Mouse (Mus musculus) retina, postnatal 7 days (tissue): ENCODE data around the gene Map7d1.
A peak's percentile ranks its signal among the peaks of the same experiment; 100 is the strongest.

ENCODE experiments used
- DNase-seq: peaks from one replicate; pipeline ENCODE4 v3.0.0-alpha.2; 2012; ENCODE audit warnings: low read depth, low spot score

Map7d1 gene

DNA sequence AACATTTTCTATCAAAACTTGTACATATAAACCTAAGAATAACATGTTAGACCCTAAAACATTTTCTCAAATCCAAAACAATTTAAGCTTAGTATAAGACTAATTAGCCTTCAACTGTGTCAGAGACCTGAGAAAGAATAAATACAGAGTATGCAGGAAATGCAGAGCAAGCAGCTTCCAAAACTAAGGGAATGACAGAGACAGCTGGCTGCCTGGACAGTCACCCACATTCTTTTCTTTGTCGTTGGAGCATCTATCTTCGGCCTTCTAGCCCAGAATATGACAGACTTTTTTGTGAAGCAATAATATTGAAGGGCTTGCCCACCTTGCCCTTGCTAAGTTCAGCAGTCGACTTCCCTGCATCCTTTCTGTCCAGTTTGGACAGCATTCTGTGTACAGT, 13.1 kb upstream of the Map7d1 start:
- no peak for DNase-seq

DNA sequence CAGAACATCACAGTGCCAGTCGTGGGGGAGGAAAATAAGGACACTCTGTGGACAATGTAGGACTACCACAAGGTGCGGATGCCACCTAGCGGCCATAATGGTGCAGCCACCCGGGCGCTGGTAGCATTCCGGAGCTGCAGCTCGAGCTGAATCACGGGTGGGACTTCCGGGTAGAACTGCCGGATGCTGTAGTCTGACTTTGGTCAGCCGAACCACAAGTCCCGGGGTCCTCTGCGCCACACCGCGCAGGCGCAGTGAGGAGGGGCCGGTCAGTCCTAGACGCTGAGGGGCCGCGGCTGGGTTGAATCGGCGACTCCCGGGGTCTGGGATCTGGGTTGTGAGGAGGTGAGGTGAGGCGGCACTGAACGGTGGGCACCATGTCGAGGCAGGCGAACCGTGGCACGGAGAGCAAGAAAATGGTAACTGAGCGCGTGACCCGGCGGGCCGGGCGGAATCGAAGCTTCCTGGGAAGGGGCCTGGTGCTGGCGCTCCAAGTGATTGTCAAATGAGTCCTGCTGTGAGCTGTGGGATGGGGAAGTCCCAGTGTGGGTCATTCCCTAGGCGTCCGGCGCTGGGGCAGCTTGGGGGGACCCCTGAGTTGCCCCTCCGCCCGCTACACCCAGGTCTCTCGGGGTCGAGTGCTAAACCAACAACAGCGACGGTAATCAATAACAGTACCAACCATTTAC, 6.1 kb upstream of the Map7d1 start, which contains the start of gene Trappc3:
Gene Trappc3, plus strand, starts transcription at position 207 of the 689 bp plus-strand sequence.
- DNase-seq, result peak; percentile 96

DNA sequence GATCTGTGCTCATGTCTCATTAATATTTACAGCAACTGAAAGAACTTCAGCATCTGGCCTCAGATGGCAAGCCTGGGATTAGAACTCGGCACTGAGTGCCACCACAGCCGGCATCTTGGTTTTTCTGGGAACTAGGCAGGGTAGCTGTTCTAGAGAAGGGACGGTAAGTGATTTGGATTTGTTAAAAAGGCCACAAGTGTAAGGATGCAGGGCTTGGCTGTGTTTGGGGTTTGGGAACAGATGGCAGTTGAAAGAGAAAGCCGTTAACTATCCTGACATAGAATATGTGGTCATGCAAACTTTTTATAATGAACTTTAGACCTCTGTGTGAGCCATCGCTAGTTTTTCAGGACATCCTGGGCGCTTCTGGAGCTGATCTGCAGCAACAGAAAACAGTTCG, 5.5 kb upstream of the Map7d1 start:
- no peak for DNase-seq

DNA sequence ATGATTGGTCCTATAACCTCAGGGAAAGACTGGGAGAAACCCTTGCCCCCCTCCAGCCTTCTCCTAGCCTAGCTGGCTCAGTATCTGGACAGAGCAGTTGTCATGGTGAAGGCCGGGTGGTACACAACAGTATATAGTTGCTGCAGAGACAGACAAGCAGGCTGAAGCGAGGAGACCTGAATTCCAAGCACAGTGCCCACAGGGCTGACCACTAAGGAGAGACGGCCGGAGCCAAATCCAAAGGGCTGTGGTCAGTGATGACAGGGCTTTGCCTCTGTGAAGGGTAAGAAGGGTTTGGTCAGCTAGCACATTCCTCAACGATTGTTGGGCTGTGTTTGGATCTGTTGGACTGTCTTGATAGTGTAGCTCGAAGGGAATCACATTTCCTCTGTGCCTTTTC, 5.1 kb upstream of the Map7d1 start:
- DNase-seq, result no peak

DNA sequence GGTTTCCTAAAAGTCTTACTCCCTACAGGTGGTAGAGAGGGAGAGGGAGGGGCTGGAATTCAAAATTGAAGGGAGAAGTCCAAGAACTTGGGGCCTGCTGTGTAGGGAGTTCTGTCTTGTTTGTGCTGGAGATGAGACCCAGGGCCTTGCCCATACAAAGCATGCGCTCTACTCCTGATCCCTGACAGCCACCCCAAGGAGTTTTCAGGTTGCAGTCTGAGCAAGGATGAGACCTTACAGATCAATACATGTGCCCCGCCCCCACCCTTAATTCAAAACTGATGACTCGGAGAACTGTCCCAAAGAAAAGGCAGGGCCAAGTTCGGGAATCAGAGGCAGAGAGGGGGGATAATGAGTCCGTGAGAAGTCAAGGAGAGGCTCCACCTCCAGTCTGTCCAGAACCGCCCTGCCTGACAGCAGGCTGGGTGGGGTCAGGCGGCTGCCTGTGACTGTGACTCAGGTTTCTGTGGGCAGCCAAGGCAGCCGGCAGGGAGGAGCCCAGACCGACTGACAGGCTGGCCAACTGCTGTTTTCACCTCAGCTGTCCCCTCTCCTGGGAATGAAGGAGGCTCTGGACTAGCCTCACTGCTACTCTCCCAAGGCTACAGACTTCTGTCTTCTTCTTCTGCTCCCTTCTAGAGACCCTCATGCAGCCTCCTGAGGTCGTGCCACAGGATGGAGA, 4.5 kb upstream of the Map7d1 start:
- DNase-seq, result no peak

DNA sequence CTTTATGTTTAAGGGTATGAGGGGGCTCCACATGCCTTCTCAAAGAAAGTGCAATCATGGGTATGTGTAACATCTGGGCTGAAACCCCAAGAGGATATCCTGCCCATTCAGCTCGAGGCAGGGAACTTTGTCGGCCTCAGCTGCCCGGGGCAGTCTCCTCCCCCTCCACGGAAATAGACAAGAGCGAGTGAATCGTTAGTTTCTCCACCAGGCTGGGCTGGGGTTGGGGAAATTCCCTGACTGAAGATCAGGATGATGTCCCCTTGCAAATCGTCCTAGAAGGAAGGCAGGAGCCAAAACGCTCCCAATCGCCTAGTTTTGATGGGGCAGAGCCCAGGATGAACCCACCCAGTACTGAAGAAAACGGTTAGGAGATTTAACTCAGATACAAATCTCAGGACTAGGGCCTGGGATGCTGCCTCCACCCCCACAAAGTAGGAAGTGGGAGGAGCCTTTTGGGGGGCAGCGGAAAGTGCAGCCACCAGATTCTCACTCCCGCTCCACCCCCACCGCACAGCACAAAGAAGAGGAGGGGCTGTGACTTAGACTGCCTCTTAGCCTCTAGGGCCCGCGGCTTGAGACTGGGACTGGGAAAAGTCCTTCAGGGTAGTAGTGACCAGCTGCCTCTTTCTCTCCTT, 3.5 kb upstream of the Map7d1 start:
- no peak for DNase-seq

DNA sequence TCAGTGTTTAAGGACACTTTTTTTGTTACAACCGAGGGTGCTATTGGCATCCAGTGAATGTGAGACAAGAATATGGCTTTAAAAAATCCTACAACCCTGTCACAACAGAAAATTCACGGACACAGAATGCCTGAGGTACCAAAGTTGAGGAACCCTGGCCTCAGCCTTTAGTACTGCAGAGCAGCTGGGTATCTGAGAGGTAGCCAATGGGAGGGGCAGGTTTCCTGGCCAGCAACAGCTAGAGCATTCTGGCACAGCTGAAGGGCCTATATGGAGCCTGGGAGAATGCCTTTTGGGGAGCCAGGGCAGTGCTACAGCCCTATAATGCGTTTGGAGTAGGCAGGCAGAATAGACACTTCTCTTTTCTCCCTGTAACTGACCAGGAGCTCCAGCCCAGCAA, 2.9 kb upstream of the Map7d1 start:
- DNase-seq, result no peak

DNA sequence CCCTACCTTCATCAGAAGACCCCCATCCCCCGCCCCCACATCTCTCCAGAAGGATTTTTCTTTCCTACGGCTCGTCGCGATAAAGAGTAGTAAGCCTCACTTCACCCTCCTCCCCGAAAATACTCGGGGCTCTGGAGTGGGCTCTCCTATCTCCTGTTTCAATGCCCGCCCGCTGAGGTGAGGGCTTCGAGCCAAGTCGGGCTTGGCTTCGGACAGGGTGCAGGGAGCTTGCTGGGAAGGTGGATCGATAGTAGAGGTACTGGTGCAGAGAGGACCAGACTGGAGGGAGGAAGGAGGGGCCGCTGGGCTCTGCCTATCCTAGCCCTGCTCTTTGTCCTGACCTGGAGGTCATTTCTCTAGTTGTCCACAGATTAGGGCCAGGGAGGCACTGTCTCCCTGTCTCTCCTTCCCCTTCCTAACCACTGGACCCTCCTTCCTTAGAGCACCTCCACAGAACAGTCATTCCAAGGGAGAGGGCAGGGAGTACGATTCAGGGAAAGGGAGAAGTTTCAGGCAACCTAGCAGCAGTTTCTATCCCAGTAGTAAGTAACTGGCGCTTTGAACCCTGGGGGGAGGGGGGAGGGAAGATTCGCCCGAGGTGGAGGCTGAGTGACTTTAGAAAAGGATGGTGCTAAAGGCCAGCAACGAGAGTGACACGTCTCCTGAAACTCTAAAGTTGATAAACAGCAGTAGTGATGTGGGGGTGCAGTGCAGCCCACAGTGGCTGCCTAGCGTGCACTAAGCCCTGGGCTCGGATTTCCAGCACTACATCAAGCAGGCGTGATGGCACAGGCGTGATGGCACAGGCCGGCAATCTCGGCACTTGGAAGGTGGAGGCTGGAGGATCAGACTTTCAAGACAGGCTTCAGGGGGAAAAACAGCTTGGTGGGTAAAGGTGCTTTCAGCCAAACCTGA, 1.1 kb upstream of the Map7d1 start:
- no peak for DNase-seq

DNA sequence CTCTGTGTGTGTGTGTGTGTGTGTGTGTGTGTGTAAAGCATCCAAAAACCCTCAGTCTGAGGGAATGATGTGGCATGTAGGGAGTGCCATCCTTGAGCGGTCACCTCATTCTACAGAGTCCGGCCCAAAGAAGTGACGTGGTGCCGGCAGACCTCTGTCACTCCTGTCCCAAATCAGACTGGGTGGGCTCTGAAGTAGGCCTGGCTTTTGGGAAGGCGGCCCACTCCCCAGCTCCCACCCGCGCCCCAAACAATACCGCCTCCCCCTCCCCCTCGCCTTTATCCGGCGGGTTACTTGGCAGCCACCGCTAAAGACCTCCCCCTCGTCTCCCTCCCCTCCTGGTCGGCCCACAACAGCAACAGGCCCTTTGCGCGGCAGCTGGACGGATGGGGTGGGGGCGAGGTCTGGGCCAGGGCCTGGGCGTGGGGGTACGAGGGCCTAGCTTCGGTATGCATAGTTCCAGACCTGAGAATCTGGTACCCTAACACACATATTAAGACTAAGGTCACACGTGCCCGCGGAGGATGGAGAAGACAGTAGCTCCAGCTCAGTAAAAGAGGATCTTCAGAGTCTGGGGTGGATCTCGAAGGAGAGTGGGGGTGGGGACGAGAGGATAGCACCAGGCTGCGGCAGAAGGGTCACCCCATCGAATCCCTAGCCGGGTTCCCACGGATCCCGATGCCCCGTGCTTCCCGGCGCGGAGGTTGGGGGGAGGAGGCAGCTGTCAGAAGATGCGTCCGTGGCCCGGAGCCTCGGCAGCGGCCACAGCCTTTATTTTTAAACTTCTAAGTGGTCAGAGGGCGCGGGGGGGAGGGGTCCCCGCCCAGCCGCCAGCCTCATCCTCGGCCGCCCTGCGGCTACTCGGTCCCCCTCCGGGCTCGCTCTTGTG, 786 bp downstream of the Map7d1 start:
- no peak for DNase-seq

DNA sequence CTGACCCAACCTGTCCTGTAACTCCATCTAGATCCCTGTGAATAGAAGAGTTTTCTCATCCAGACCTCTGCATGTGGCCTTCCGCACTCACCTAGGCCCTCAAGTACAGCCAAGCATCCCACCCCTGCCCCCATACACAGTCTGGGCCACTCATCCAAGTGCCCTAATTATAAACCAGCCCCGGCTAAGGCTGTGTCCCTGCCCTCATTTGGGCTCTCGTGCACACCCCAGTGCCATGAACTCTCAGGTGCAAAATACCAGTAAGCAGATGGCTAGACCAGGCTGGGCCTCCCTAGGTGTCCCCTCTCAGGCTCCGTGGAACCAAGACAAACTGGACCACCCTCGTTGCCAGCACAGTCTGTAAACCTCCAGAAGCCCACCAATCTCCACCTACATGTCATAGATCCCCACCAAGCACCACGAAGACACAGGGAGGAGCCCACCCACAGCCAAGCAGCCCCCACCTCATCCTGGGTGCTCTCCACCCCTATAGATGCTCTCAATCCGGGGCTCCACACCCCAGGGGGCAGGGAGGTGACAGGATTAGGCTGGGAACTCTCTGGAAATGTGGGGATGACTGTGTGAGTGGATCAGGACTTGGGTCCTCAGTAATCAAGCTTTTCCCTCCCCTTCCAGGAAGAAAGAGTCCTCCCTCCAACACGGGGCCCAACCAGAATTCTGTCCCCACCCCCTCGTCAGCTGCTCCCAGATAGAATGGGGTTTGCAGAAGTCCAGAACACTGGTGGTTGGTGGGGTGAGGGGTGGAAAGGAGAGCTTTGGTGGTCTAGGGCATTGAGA, 1.6 kb downstream of the Map7d1 start:
- no peak for DNase-seq

DNA sequence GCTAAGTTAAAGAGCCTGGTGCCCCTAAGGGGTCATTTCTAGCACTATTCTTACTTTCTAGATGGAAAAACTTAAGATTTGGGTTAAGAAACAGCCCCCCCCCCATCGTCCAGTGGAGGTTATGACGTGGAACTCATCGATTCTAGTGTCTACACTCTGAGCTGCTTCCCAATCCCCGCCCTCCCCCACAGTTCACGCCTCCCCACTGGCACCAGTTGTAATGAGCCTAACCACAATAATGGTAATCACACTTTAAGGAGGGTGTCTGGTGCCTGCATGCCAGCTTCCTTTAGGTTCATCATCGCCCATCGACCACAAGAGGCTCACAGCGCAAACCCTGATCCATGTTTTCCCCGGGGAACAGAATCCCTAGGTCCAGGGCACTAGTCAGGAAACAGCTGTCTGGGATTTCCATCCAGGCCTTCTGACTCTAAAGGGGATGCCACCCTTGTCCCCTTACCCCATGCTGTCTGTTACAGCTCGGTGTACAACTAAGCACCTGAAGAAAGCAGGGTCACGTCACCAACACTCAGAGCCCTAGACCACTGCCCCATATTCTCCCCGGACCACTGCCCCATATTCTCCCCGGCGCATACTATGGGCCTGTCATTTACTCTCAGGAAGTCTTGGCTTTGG, 2.4 kb downstream of the Map7d1 start:
- no peak for DNase-seq

DNA sequence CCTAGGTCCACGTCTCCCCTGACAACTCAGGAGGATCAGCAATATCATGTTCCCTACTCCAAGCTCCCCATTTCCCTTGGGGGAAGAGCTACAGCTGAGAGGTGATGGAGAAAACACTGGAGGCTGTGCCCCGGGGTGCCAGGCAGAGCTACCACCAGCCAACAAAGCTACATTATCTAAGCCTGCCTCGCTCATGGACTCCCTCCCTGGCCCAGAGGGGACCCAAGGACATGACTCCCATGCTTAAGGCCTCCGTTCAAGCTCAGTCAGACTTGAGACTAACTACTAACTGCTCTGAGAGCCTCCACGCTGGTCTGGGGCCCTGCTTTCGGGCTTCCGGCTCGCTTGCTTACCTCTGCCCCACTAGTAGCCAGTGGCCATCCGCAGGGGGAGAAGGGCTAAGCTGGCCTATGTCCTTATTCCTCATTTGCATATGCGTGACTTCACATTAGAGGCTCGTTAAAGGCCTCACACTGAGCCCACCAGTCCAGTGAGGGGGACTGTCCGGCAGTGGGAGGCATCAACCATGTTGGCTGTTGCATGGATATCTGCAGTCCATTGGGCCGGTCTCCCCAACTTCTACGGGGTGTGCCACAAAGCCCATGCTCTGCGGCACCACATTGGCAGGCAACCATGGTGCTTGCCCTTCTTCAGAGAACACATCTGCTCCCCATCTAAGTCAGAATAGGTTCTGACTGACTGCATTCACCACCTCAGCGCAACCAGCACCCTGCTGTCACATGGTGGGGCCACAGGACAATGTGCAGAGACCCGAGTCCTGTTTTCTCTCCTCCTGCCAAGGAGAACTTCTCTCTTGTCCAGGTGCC, 3.5 kb downstream of the Map7d1 start:
- DNase-seq, result no peak

DNA sequence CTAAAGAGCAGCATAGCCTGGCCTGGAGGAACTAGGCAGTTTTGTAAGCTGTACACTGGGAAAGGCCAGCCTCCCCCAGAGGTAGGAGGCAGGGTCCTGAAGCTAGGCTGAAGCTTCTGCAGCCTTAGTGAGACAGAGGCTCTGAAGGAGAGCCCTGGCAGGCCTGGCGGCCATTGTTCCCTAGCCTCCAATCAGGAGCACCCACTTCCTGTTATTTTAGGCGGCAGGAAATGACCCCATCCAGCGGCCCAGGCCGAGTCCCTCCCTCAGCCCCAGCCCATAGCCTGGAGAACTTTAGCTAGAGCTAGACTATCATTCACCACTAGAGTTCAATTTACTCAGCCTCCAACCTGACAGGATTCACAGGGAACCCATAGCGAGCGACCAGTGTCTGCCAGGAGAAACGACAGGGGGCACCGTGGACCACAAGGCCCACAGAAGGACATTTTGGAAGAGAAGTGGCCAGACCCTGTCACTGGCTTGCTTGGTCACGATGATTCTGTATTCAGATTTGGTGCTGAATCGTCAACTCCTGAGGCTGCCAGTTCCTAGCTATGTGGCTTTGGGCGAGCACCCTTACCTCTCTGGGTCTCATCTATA, 4.4 kb downstream of the Map7d1 start:
- no peak for DNase-seq

DNA sequence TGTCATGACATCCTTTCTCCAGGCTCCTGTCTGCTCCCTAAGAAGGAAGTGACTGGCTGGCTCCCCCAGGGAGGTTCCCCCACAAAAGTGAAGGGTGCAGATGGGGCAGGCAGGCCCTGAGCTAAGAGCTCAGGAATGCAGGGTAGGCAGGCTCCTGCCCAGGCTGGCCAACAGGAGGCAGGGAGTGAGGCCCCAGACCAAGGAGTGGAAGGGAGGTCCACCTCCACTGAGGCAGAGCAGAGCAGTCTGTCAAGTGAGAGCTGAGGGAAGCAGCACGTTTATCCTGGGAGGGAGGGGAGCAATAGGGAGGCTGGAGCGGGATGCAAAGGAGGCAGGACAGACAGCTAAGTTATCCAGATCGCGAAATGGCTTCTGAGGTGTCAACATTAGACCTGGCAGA, 5.5 kb downstream of the Map7d1 start:
- no peak for DNase-seq

DNA sequence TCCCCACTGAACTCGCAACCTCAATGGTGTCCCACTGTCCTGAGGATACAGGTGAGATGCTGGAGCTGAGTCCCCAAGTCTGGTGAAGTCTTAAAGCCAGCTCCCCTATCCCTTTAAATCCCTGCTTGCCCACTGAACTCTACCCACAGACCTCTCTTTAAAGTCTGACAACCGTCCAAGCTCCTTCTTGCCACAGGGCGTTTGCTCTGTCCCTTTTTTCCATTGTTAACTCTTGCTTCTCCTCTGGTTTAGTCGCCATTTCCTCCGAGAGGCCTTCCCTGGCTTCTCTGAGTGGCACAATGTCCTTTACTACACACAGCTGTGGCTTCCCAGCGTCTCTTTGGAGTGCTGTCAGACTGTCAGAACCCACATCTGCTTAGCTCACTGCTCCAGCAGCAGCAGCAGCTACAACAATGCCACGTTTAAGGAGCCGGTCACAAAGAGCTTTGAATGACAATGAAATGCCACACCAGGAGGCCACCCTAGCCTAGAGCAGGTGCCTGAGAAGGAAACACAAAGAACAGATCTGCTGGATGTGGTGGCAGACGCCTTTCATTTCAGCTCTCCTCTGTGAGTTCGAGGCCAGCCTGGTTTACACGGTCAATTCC, 7.8 kb downstream of the Map7d1 start:
- no peak for DNase-seq

DNA sequence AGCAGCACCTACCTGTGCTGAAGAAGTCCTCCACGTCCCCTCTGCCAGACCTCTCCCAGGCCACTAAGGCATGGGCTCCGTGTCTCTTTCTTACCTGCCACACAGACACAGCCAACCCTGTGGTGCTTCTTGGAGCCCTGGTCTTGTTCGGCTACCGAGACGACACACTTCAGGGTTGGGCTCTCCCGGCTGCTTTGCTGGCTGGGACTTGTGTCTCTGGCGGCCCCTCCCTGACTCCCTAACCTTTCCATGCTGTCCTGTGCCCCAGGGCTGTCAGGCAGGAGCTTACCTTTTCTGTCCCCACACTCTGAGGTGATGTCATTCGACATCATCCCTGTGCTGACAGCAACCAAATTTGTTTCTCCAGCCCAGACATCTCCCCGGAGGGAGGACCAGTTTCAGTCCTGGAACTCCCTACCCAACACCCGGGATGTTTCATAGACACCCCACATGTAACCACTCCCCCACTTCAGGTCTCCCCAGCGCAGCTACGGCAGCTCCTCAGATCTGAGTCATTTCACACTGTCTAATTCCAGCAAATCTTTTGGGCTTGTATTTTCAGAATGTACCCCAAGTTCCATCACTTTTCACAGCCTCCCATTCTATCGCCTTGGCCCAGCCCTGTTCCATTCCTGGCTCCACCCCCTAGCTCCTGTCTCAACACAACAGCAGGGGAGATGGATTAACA, 9.8 kb downstream of the Map7d1 start:
- no peak for DNase-seq

DNA sequence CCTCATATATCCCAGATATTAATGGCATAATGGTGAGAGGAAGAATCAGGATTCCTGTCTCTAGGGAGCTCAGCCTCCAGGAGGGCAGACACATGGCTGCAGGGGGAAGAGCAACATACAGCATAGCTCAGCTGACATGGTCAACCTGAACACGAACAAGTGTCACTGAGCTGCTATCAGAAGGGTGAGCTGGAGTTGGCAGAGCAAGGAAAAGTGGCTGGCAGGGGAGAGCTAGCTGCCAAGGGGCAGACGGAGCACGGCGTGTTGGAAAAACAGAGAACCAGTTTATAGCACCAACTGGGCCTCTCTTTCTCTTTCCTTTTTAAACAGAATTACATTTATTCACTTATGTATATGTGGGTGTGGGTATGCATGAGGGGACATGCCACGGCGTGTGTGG, 13.6 kb downstream of the Map7d1 start:
- no peak for DNase-seq
